In the genomic region with DNA sequence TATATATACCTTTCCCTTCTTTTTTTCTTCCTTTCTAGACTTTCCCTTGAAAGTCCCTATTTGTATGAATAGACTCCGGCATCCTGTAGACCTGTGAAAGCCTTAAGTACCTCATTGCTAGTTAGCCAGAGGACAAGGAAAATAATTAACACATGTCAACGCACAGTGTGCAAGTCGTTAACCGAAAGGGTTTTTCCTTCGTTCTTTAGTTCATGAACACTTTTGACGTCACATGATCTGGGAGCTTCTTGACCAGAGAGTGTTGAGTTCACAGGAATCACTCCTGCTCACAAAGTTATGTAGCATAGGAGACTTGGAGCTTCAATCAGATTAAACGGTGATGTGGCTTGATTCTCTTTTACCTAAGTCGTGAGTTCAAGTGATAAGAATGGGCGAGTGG, we compare ENCODE assay signal across 21 mouse cellular contexts. TPM values are rescaled to one million over a fixed set of nuclear protein-coding genes. Genes with fewer than 3 reads are reported as not detected.
"Had no signal": no experiment of that assay in that cellular context is flagged by ENCODE, and none has a peak within 500 bp of the region (broad histone marks: within the 10 kb centered on the region; RNA-seq: fewer than 3 reads in every experiment).

No protein-coding gene starts in this region.

- H3K9ac ChIP-seq: kidney, embryonic 15.5 days; limb, embryonic 12.5 days; limb, embryonic 15.5 days; liver, embryonic 13.5 days; midbrain, embryonic 12.5 days; midbrain, embryonic 15.5 days; neural tube, embryonic 12.5 days; neural tube, embryonic 15.5 days; stomach, embryonic 15.5 days had no signal

- H3K4me3 ChIP-seq: kidney, embryonic 15.5 days; left cerebral cortex, adult 2 months; limb, embryonic 12.5 days; limb, embryonic 15.5 days; liver, embryonic 13.5 days; midbrain, embryonic 12.5 days; midbrain, embryonic 15.5 days; neural tube, embryonic 12.5 days; neural tube, embryonic 15.5 days; stomach, embryonic 15.5 days had no signal

- H3K36me3 ChIP-seq: kidney, embryonic 15.5 days; limb, embryonic 12.5 days; limb, embryonic 15.5 days; liver, embryonic 13.5 days; midbrain, embryonic 12.5 days; midbrain, embryonic 15.5 days; neural tube, embryonic 12.5 days; neural tube, embryonic 15.5 days; stomach, embryonic 15.5 days had no signal

- H3K27me3 ChIP-seq: kidney, embryonic 15.5 days; limb, embryonic 12.5 days; limb, embryonic 15.5 days; midbrain, embryonic 12.5 days; midbrain, embryonic 15.5 days; neural tube, embryonic 12.5 days; neural tube, embryonic 15.5 days; stomach, embryonic 15.5 days had no signal

- DNase-seq: layer of hippocampus, postnatal 36 days; left cerebral cortex, postnatal 4 days; liver, embryonic 13.5 days; lung, adult 2 months; right cerebral cortex, adult 18-20 months; right cerebral cortex, postnatal 14 days; right cerebral cortex, postnatal 4 days; spleen, adult 18-20 months; thymus, postnatal 25 days had no signal

- ATAC-seq: intestine, postnatal 0 days; midbrain, embryonic 15.5 days had no signal

- H3K4me2 ChIP-seq: kidney, embryonic 15.5 days; limb, embryonic 12.5 days; limb, embryonic 15.5 days; liver, embryonic 13.5 days; midbrain, embryonic 12.5 days; midbrain, embryonic 15.5 days; neural tube, embryonic 12.5 days; neural tube, embryonic 15.5 days; stomach, embryonic 15.5 days had no signal

- H3K9me3 ChIP-seq: kidney, embryonic 15.5 days; limb, embryonic 12.5 days; limb, embryonic 15.5 days; liver, embryonic 13.5 days; midbrain, embryonic 12.5 days; midbrain, embryonic 15.5 days; neural tube, embryonic 12.5 days; neural tube, embryonic 15.5 days; stomach, embryonic 15.5 days had no signal

- H3K27ac ChIP-seq: kidney, embryonic 15.5 days; left cerebral cortex, adult 2 months; limb, embryonic 12.5 days; limb, embryonic 15.5 days; liver, embryonic 13.5 days; macrophage; midbrain, embryonic 12.5 days; midbrain, embryonic 15.5 days; neural tube, embryonic 12.5 days; neural tube, embryonic 15.5 days; stomach, embryonic 15.5 days had no signal

RNA-seq across cellular contexts. Expression of gene Enpp3, which starts 10.3 kb away (rescaled TPM):
- total RNA-seq: megakaryocyte, adult 5-6 weeks had no signal
- polyA plus RNA-seq: macrophage had no signal
